Mouse (Mus musculus) neutrophil, adult 5-6 weeks (primary cell): ENCODE measurements around the gene Dpf3. TPM values are rescaled to one million over a fixed set of nuclear protein-coding genes. Genes with fewer than 3 reads are reported as not detected.

ENCODE experiments used
- ATAC-seq: fragments of 151-379, 151-347 bp; 2 replicates; pipeline ENCODE4 v1.8.0; 2017; ENCODE audit warnings: mild to moderate bottlenecking, moderate TSS enrichment; ENCODE audit not compliant: insufficient number of reproducible peaks, poor library complexity, low FRiP score, severe bottlenecking; ENCODE audit errors: extremely low read depth
- total RNA-seq: library from RNA; stranded (forward); fragments of 200-1000 nt; gene quantifications from 2 replicates; pipeline ENCODE4 v1.2.3, GENCODE M21; 2017

Dpf3 gene
- total RNA-seq, 1 experiment from 2014 or later: 0.47 TPM

DNA sequence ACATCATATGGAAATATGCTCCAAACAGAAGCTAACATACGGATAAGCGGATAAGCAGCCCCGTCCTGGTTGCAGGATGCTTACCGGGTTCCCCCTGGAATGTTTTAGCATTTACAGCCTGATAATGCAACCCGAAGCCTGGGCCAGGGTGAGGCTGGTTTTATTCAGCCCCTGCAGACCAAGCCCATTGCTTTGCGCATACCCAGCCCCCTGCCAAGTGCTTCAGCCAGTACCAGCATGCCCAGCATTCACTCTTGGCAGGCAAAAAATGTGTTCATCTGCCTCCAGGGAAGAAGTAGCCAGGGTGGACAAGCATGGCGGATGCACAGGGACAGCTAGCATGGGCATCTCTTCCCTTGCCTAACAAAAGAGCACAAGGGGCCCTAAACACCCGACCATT, 279.5 kb downstream of the Dpf3 start:
- no peak for ATAC-seq

GRCm38 (mm10) chr12:83207481-83207880, 280.0 kb downstream of the Dpf3 start:
- ATAC-seq: no peak

GRCm38 (mm10) chr12:83206866-83207265, 280.6 kb downstream of the Dpf3 start:
- no peak for ATAC-seq

DNA sequence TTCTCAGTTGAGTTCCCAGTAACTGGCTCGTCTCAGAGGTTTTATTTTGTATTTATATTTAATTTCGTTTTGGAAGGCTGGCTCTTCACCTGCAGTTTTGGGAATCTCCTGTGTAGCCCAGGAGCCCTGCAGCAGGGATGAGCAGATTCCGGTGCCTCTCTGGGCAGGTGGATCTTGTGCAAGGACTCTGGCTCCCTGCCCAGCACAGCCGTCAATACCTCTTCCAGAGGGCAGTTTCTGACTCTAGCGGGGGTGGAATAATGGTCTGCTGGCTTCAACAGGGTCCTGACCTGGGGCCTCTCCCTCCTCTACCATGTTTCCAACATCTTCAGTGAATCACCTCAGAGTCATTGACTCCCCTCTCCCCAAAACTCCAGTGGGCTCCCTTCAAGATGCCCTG, 283.2 kb downstream of the Dpf3 start:
- ATAC-seq: no peak

- no peak for ATAC-seq
These were observed 285.8 kb downstream of the Dpf3 start for GRCm38 (mm10) chr12:83201674-83202073.

- ATAC-seq: no peak
These were observed 307.0 kb downstream of the Dpf3 start for GRCm38 (mm10) chr12:83180561-83180960.

GRCm38 (mm10) chr12:83179860-83180259, 307.7 kb downstream of the Dpf3 start:
- ATAC-seq: no peak

DNA sequence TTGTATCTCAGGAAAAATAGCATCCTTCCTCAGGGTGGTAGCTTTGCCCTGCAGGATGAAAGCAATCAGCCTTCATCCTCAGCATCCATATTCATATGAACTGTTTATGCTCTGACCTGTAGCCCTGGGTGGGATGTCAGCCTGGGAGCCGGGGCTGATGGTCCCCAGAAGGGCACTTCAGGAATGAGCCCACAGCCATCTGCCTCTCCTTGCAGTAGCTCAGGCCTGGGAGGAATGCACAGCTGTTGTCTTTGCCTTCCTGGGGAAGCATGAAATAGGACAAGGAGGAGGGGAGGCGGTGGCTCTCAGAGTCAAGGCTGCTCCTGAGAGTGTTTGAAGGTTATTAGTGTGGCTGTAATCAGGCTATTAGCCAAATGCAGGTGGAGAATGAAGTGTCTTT, 308.7 kb downstream of the Dpf3 start:
- no peak for ATAC-seq

DNA sequence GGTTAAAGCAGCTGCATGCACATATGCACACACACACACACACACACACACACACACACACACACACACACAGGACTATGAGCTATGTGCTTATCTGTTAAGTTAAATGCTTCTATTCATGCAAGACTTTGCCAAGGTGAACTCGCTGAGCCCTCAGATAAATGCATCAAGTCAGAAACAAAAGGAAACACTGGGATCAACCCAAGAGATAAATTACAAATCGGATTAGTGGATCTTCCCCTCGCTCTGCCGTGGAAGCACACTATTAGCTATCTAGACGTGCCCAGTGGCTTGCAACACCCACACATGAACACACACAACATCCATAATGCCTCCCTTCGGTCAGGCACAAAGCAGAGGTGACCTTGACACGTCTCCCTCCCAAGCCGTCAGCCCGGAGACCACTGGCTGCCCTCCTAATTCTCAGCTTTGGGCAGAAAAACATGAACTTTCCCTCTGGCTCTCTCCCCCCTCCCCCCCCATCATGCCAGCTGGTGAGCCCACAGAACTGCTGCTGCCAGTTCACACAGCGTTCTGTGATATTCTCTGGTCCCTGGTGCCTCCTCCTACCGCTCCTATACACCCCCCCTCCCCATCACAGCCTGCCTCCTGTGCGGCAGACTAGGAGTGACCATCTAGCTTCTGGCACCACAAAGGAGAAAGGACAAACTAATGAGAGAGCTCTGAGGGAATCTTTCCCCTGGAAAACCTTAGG, 317.9 kb downstream of the Dpf3 start:
- no peak for ATAC-seq

GRCm38 (mm10) chr12:83168310-83168709, 319.2 kb downstream of the Dpf3 start:
- ATAC-seq: no peak

GRCm38 (mm10) chr12:83165058-83165457, 322.5 kb downstream of the Dpf3 start:
- ATAC-seq: no peak

Other genes with a start within 250 kb of the Dpf3 start
- gene Dcaf4, start 32.8 kb upstream of the Dpf3 start, total RNA-seq: 12.6 and 15.2 TPM in 2 replicates
- gene Zfyve1, start 109.5 kb upstream of the Dpf3 start, total RNA-seq: 32.2 and 39.3 TPM in 2 replicates
- 366 and 407 TPM in 2 replicates for gene Rbm25, start 143.5 kb upstream of the Dpf3 start, total RNA-seq
- gene Psen1, start 200.4 kb upstream of the Dpf3 start, total RNA-seq: 85.5 and 89.0 TPM in 2 replicates